Mouse (Mus musculus) hindbrain, embryonic 12.5 days (tissue): ENCODE data around the gene Tmem63a. TPM values are rescaled to one million over a fixed set of nuclear protein-coding genes. Genes with fewer than 3 reads are reported as not detected.

ENCODE experiments used
- ATAC-seq: fragments of 200-750 bp; cut with Nextera tagmentation; 2 replicates; pipeline ENCODE4 v1.8.0; 2017; ENCODE audit warnings: moderate TSS enrichment; ENCODE audit not compliant: low FRiP score
- H3K27ac ChIP-seq: fragments of 300-500 bp; sonication (generic); 2 replicates; pipeline ENCODE4 v1.5.1; 2016; ENCODE audit warnings: mild to moderate bottlenecking
- H3K27me3 ChIP-seq: fragments of 300-500 bp; sonication (generic); 2 replicates; pipeline ENCODE4 v1.6.1; 2016; ENCODE audit warnings: mild to moderate bottlenecking
- H3K36me3 ChIP-seq: fragments of 300-500 bp; sonication (generic); 2 replicates; pipeline ENCODE4 v1.6.1; 2016; ENCODE audit warnings: mild to moderate bottlenecking
- H3K4me1 ChIP-seq: fragments of 300-500 bp; sonication (generic); 2 replicates; pipeline ENCODE4 v1.6.1; 2016
- H3K4me2 ChIP-seq: fragments of 300-500 bp; sonication (generic); replicated peaks from 2 replicates; pipeline ENCODE4 v1.6.1; 2016; ENCODE audit warnings: mild to moderate bottlenecking
- H3K4me3 ChIP-seq: fragments of 300-500 bp; sonication (generic); 2 replicates; pipeline ENCODE4 v1.5.1; 2016; ENCODE audit warnings: mild to moderate bottlenecking
- H3K9ac ChIP-seq: fragments of 300-500 bp; sonication (generic); 2 replicates; pipeline ENCODE4 v1.6.1; 2016; ENCODE audit warnings: mild to moderate bottlenecking, moderate library complexity
- H3K9me3 ChIP-seq: fragments of 300-500 bp; sonication (generic); replicated peaks from 2 replicates; pipeline ENCODE4 v1.6.1; 2016; ENCODE audit warnings: mild to moderate bottlenecking
- WGBS: fragments of 180-500 bp; shearing (Covaris S2); methylation state at CpG from one replicate; pipeline ENCODE4 v1.1.7; 2016; 5-methylcytosine and 5-hydroxymethylcytosine counted together
- polyA plus RNA-seq: library from polyadenylated mRNA; unstranded; fragments of >200 nt; fragmentation: Nextera tagmentation; extraction: Ambion mirVana; gene quantifications from 2 replicates; pipeline ENCODE4 v1.2.1, GENCODE M21; 2016

Gene Tmem63a
- polyA plus RNA-seq, 1 experiment from 2014 or later = 7.2 TPM

DNA sequence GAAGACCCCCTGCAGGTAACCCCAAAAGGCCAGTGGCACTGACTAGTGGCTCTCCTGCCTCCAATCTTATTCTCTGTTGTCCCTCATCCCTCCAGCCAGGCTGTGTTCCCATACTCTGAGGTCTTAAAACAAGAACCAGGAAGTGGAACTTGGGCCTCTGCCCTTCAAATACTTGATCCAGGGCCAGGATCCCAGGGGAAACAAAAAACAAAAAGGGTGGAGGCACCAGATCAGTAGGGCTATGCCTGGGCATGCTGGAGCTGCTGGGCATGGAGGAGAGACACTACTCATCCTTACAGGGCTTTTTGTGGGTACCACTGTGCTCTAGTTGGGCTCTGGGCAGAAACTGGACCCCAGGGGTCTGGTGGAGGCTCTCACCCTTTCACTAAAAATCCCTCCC lies 73.4 kb downstream of the Tmem63a start:
- no peak for ATAC-seq
- Histone ChIP-seq H3K9ac (no peak overlapping the region), H3K9me3 (no peaks in the 10 kb centered on the region), H3K4me2 (no peak overlapping the region), H3K27me3 (peaks cover 5% of the 10 kb centered on the region), H3K4me3 (no peak overlapping the region), H3K36me3 (no peaks in the 10 kb centered on the region), H3K4me1 (peaks cover 14% of the 10 kb centered on the region), H3K27ac (no peak overlapping the region)

DNA sequence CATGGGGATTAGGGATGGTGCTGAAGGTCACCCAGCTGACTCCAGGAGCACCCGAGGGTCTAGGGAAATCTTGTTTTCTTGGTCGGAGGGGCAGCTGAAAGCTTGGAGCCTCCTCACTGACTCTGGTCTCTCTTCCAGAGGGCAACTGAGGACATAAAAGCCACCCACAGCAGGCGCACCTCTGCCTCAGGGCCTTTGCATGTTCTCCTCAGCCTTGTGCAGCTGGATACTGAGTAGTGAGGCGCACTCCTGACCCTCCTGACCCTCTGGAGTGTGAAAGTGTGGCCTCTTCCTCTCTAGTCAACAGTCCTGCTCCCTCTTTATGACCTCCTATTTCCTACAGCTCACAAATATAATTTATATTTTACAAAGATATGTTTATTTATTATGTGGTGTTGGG lies 73.9 kb downstream of the Tmem63a start:
- Histone ChIP-seq H3K36me3 (no peaks in the 10 kb centered on the region), H3K4me1 (peaks cover 14% of the 10 kb centered on the region), H3K4me3 (no peak overlapping the region), H3K27me3 (peaks cover 5% of the 10 kb centered on the region), H3K9ac (no peak overlapping the region), H3K4me2 (peak overlapping the region; percentile 96), H3K9me3 (no peaks in the 10 kb centered on the region), H3K27ac (no peak overlapping the region)
- WGBS = 82% methylated on average over 4 of the region's 4 CpGs
- no peak for ATAC-seq

DNA sequence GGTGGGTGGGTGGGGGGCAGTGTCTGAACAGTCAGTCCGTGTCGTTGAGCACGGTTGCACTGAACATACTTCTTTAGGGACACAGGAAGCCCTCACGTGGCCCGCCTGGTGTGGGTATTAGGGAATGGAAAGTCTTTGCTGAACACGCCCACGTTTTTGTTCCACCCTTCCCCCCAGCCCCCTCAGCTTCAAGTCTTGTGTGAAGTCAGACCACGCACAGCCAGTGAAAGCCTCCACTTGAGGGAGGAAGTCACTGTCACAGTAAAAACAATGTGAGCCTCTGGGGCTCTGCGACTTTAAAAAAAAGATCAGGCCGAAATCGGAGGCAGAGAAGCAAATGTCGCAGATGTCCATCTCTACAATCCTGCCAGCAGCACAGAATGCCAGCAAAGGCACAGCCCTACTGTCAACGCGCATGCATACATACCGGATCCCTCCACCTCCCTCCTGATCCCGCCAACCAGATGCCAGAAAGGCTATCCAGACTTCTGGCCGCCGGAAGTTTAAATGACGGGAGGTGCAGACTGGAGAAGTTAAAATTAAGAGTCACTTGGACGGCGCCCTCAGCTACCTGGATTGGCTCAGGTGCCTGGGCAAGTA lies 74.5 kb downstream of the Tmem63a start:
- Histone ChIP-seq H3K4me2 (peak overlapping the region; percentile 96), H3K4me3 (peak overlapping the region; percentile 47), H3K36me3 (no peaks in the 10 kb centered on the region), H3K4me1 (peaks cover 14% of the 10 kb centered on the region), H3K27me3 (peaks cover 5% of the 10 kb centered on the region), H3K27ac (no peak overlapping the region), H3K9me3 (no peaks in the 10 kb centered on the region), H3K9ac (peak overlapping the region; percentile 51)
- ATAC-seq = peak; percentile 49
- WGBS = 7% methylated on average over 21 of the region's 21 CpGs

DNA sequence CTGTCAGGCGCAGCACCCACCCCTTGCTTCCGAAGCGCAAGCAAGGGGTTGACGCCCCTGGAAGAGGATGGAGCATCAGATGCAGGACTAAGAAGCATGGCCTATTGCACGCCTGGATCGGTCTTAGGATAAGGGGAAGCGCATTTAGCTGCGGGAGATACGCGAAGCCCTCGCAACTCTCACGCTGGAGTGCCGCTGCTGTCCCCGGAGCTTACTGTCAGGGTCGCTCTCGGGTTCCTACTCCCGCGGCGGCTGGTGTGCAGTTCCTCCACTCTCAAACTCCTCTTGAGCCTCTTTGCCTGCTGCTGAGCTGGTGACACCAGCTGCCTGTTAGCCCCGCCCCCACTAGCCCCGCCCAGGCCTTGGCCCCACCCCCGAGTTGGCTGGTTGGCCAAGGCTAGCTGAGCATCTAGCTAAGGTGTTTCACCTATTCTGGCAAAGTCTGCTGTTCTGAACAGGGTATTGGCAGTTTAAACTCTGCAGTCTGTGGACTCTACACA lies 75.1 kb downstream of the Tmem63a start:
- Histone ChIP-seq H3K9me3 (no peaks in the 10 kb centered on the region), H3K36me3 (no peaks in the 10 kb centered on the region), H3K27ac (no peak overlapping the region), H3K4me2 (peak overlapping the region; percentile 96), H3K27me3 (peaks cover 5% of the 10 kb centered on the region), H3K9ac (peak overlapping the region; percentile 51), H3K4me3 (peak overlapping the region; percentile 47), H3K4me1 (peaks cover 14% of the 10 kb centered on the region)
- WGBS = 2% methylated on average over 22 of the region's 22 CpGs
- peak; percentile 73 for ATAC-seq

DNA sequence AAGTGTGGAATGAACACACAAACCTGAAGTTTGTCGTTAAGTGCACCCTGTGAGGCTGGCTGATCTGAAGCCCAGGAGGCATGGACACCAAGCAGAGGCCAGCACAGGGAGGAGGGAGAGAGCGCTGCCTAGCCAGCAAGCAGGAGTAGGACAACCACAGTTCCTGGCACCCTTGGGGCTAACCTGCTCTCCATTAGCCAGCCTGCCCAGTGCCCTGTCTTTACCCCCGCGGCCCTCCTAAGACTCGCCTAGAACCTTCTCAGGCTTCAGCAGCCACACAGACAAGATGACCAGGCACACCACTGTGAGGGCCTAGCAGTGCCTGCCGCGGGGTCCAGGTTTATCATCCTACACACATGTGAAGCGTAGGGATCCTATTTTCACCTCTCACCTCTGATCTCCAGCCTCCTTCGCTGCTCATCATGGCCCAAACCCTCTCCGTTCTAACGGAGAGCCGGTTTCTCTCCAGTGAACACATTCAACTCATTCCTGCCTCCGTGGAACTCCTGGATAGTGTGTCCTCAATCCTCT lies 75.8 kb downstream of the Tmem63a start:
- Histone ChIP-seq H3K36me3 (no peaks in the 10 kb centered on the region), H3K4me3 (no peak overlapping the region), H3K27me3 (peaks cover 5% of the 10 kb centered on the region), H3K9ac (no peak overlapping the region), H3K27ac (no peak overlapping the region), H3K4me1 (peaks cover 14% of the 10 kb centered on the region), H3K9me3 (no peaks in the 10 kb centered on the region), H3K4me2 (0 out of 2 replicates have a peak overlapping the region, but pooled peaks have one; percentile 96)
- no peak for ATAC-seq
- WGBS = 69% methylated on average over 13 of the region's 13 CpGs

DNA sequence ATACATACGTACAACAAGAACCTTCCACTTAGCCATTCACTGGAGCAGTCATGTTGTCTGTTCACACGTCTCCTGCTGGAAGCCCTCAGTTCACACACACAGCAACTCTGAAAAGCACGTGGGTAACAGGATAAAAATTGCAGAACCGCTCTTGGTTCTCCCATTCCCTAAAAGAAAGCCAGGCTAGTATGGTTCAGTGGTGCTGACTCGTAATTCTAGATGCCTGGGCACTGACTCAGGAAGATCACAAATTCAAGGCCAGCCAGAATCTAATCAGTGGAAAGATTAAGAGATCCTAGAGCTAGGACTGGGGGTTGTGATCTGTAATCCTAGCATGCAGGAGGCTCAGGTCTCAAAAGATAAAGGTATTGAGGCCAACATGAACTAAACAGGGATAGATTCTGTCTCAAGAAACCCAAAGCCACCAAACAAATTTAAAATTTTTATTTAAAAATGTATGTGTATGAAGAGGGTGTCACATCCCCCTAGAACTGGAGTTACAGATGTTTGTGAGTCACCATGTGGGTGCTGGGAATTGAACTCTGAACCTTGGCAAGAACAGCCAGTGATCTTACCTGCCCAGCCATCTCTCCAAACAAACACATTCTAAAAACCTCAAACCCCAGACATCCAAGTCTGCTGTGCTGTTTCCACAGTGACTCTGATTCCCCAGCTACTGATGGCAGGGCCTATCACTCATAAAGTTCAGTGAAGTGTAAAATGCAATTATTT lies 78.8 kb downstream of the Tmem63a start, which contains the start of gene Ephx1:
Gene Ephx1, minus strand, starts transcription at position 149 of the 732 bp plus-strand sequence.
- H3K27me3 ChIP-seq = peaks cover 5% of the 10 kb centered on the region
- no peak for ATAC-seq

DNA sequence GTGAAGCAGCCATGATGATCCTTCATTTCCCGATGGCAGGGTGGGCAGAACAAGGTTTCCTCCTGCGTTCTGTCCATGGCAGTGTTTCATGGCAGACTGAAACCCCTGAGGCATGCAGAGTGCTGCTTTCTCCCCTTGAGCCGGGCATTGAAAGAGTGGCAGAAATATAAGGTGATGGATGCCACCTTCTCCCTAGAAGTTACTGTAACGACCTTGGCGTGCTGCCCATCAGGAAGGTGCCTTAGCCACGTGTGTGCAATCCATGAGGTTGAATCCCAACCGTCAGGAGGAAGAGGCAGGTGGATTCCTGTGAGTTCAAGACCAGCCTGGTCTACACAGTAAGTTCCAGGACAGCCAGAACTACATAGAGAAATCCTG lies 79.3 kb downstream of the Tmem63a start:
- H3K9me3 ChIP-seq = no peaks in the 10 kb centered on the region
- no peaks in the 10 kb centered on the region for H3K36me3 ChIP-seq
- no peak for ATAC-seq
- H3K4me1 ChIP-seq = peaks cover 11% of the 10 kb centered on the region
- H3K9ac ChIP-seq = no peak overlapping the region
- peaks cover 5% of the 10 kb centered on the region for H3K27me3 ChIP-seq
- no peak overlapping the region for H3K4me2 ChIP-seq
- H3K27ac ChIP-seq = no peak overlapping the region
- WGBS = 65% methylated on average over 7 of the region's 7 CpGs
- no peak overlapping the region for H3K4me3 ChIP-seq

More for the DNA sequence above, 78.8 kb downstream of the Tmem63a start, which contains the start of gene Ephx1:
- Histone ChIP-seq H3K36me3 (no peaks in the 10 kb centered on the region), H3K9me3 (no peaks in the 10 kb centered on the region), H3K4me1 (peaks cover 14% of the 10 kb centered on the region), H3K27ac (no peak within 1 kb of the TSS), H3K4me3 (no peak within 1 kb of the TSS), H3K4me2 (no peak within 1 kb of the TSS), H3K9ac (no peak within 1 kb of the TSS)
- WGBS = 61% methylated on average over 5 of the region's 5 CpGs

DNA sequence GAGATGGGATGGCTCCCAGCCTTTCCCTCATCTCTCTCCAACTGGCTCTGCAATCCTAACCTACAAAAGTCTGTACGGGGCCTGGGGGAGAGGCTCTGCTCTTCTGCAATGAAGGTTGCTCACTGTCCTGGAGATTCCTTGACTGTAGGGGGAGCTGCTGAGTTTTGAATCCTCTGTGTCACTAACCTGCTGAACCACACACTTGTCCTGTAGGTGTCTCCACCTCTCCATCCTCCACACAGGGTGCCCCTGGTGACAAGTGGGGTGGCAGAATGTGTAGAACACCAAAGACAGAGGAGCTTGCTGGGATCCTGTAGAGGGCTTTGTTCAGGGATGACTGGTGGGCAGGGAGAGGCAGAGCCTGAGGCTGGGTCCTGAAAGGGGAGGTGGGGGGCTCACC lies 80.1 kb downstream of the Tmem63a start:
- ATAC-seq = no peak
- no peak overlapping the region for H3K27ac ChIP-seq
- H3K4me1 ChIP-seq = 0 out of 2 replicates have a peak, but pooled peaks cover 3% of the 10 kb centered on the region
- H3K4me3 ChIP-seq = no peak overlapping the region
- H3K36me3 ChIP-seq = no peaks in the 10 kb centered on the region
- H3K27me3 ChIP-seq = peaks cover 5% of the 10 kb centered on the region
- no peaks in the 10 kb centered on the region for H3K9me3 ChIP-seq
- no peak overlapping the region for H3K9ac ChIP-seq
- 17% methylated on average over 1 of the region's 1 CpGs for WGBS
- H3K4me2 ChIP-seq = no peak overlapping the region

Other genes starting within 250 kb of the Tmem63a start
- gene Mixl1, start 245.3 kb upstream of the Tmem63a start, polyA plus RNA-seq = 0.09 and 0.18 TPM in 2 replicates
- gene Acbd3, start 216.3 kb upstream of the Tmem63a start, polyA plus RNA-seq = 31.5 and 32.7 TPM in 2 replicates
- 3,274 and 3,635 TPM in 2 replicates for gene H3f3a, start 128.4 kb upstream of the Tmem63a start, polyA plus RNA-seq
- gene Sde2, start 91.2 kb upstream of the Tmem63a start, polyA plus RNA-seq = 35.6 and 39.7 TPM in 2 replicates
- 0.08 TPM in 1 of 2 replicates, not detected in the other for gene Lefty2, start 49.2 kb upstream of the Tmem63a start, polyA plus RNA-seq
- 80.3 and 91.6 TPM in 2 replicates for gene Pycr2, start 38.1 kb upstream of the Tmem63a start, polyA plus RNA-seq
- gene Lefty1, start 7.3 kb upstream of the Tmem63a start, polyA plus RNA-seq = 0.46 and 1.7 TPM in 2 replicates
- 2.1 and 2.4 TPM in 2 replicates for gene Ephx1, start 78.6 kb downstream of the Tmem63a start, polyA plus RNA-seq
- gene 9130409I23Rik, start 108.9 kb downstream of the Tmem63a start, polyA plus RNA-seq = 0.10 TPM in 1 of 2 replicates, not detected in the other
- gene Nvl, start 201.9 kb downstream of the Tmem63a start, polyA plus RNA-seq = 42.1 and 42.2 TPM in 2 replicates
- gene Cnih4, start 202.3 kb downstream of the Tmem63a start, polyA plus RNA-seq = 60.7 and 63.1 TPM in 2 replicates